Mouse (Mus musculus): ENCODE measurements around the gene Fam208a. TPM values are rescaled to one million over a fixed set of nuclear protein-coding genes. Genes with fewer than 3 reads are reported as not detected.

Fam208a gene
- polyA plus RNA-seq, 1 experiment from 2014 or later = 10.1 TPM

DNA sequence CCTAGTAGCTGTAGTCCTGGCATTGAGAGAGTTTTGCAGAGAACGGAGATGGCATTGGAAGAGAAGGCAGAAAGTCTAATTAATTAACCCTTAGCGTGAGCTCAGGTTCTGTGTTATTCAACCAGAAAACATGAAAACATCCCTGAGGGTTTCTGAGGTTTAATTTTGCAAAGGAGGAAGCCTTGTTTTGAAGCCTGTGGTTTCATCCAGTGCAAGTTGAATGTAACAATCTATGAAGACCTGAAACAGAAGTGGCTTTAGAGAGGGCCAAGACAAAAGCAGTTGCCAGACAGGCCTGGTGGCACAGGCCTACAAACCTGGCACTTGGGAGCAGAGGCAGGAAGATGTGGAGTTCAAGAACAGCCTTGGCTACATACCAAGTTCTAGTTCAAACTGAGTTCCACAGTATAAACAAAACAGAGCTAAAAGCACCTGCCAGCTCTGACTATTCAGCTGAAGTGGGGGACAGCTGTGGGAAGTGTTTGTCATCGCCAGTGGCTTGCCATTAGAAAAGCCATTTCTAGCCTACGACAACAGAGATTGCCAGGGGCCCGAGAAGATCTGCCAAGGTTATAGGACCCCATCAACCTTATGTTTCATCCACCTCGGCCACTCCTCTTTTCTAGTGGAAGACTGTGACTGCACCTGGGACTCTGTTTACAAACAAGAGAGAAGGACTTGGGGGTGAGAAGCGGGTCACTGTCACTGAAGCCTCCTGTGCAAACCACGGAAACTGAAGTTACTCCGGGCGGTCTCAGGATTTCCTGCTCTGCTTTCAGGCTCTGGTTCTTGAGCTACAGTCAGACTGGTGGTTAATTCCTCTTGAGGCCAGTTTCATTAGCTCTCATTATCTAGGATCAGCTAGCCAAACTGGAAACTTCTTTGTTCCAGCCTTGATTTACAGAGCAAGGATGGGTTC is 26.0 kb upstream of the Fam208a start:
- 21% methylated on average over 10 of the region's 10 CpGs for WGBS (ENCODE audit: missing documents)
- H3K4me3 ChIP-seq (ENCODE audit: inconsistent target) = no peak overlapping the region
- H3K27ac ChIP-seq = no peak overlapping the region
- peaks cover 48% of the 10 kb centered on the region for H3K36me3 ChIP-seq (ENCODE audit: inconsistent target)
- no peaks in the 10 kb centered on the region for H3K79me2 ChIP-seq (ENCODE audit: inconsistent target)

DNA sequence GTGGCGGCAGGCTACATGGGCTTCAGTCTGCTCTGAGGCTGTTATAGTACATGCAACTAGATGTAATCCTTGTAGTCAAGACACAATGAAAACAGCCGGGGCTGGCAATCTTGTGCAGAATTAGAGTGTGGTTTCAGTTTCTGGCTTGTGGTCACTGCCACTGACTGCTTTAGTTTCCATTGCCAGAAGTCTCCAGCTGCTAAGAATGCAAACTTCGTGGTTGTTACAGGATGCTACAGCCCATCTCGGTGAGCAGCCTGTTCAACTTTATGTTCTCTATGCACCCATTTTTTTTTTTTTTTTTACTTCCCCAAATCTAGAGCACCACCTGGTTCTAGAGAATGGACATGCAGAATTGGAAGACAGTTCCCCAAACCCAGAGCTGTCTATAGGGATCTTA is 23.2 kb upstream of the Fam208a start:
- peak overlapping the region; percentile 37 for H3K27ac ChIP-seq
- peaks cover 21% of the 10 kb centered on the region for H3K36me3 ChIP-seq (ENCODE audit: inconsistent target)
- WGBS (ENCODE audit: missing documents) = 5% methylated on average over 4 of the region's 4 CpGs

DNA sequence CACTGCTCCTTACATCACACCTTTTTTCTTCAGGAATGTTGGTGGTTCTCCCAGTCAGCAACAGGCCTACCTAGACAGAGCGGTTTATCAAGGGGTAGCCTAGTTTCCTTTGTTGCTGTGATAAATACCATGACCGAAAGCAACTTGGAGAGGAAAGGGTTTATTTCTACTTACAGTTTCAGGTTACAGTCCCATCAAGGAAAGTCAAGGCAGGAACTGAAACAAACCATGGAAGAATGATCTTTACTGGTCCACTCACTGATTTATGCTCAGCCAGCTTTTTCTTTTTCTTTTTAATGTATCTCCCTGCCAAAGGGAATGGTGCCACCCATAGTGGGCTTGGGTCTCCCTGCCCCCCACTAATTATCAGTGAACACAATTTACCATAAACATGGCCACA is 22.7 kb upstream of the Fam208a start:
- 95% methylated on average over 2 of the region's 2 CpGs for WGBS (ENCODE audit: missing documents)
- H3K36me3 ChIP-seq (ENCODE audit: inconsistent target) = peaks cover 16% of the 10 kb centered on the region; the same call in 1 of the 2 replicates
- no peak overlapping the region for H3K4me3 ChIP-seq (ENCODE audit: inconsistent target)
- no peaks in the 10 kb centered on the region for H3K79me2 ChIP-seq (ENCODE audit: inconsistent target)
- no peak overlapping the region for H3K27ac ChIP-seq

More for the DNA sequence above, 23.2 kb upstream of the Fam208a start:
- Histone ChIP-seq H3K4me3 (ENCODE audit: inconsistent target) (no peak overlapping the region), H3K79me2 (ENCODE audit: inconsistent target) (no peaks in the 10 kb centered on the region)

DNA sequence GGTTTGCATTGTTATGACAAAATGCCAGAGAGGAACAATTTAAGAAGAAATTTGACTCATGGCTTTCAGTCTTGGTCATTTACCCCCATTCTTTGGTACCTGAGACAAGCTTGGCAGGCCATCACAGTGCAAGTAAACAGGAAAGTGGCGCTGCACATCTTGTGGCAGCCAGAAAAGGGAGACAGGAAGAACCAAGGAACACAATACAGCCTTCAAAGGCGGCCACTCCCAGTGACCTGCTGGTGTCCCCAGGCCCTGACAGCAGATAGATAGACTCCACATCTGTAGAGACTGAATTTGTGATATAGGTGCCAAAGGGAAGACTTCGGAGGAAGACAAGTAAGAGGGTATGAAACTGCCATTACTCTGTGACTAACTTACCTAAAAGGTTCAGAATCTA is 20.4 kb upstream of the Fam208a start:
- WGBS (ENCODE audit: missing documents) = 88% methylated on average over 3 of the region's 3 CpGs
- Histone ChIP-seq H3K27ac (no peak overlapping the region), H3K79me2 (ENCODE audit: inconsistent target) (no peaks in the 10 kb centered on the region), H3K36me3 (ENCODE audit: inconsistent target) (0 out of 2 replicates have a peak, but pooled peaks cover 5% of the 10 kb centered on the region), H3K4me3 (ENCODE audit: inconsistent target) (no peak overlapping the region)

DNA sequence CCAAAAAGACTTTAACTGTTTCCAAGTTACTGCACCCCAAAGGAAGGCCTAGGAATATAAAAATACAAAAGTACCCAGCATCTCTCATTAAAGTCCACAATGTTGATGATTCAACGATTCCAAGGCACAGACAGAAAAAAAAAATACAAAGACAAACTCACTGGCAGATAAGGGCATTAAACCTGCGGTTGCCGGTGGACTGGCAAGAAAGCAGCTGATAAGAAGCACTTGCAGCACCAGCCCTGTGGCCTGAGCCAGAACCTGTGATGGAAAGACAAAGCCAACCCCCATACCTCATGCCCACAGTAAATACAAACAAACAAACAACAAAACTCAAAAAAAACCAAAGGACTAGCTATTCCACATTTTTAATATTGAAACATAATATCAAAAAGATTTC is 19.0 kb upstream of the Fam208a start:
- WGBS (ENCODE audit: missing documents) = 100% methylated on average over 3 of the region's 3 CpGs
- no peak overlapping the region for H3K27ac ChIP-seq
- H3K4me3 ChIP-seq (ENCODE audit: inconsistent target) = no peak overlapping the region
- no peaks in the 10 kb centered on the region for H3K79me2 ChIP-seq (ENCODE audit: inconsistent target)
- H3K36me3 ChIP-seq (ENCODE audit: inconsistent target) = no peaks in the 10 kb centered on the region

DNA sequence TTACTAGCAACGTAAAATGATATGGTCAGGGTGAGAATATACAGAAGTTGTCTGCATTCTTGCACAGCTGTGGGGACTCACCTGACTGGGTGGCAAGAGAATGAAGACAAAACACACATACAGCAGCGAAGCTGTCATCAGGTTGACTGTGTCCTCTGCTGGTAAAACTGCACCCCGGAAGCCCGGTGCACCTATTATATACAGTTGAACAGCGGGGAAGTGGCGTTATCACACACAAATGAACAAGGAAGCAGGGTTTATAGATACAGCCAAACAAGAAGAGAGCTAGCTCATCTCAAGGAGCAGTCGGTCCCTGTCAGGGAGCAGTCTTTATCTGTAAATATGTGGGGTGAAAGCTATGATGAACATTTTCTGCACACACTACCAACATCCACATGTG is 17.1 kb upstream of the Fam208a start:
- no peaks in the 10 kb centered on the region for H3K79me2 ChIP-seq (ENCODE audit: inconsistent target)
- H3K4me3 ChIP-seq (ENCODE audit: inconsistent target) = no peak overlapping the region
- no peaks in the 10 kb centered on the region for H3K36me3 ChIP-seq (ENCODE audit: inconsistent target)
- WGBS (ENCODE audit: missing documents) = 97% methylated on average over 6 of the region's 7 CpGs
- no peak overlapping the region for H3K27ac ChIP-seq

DNA sequence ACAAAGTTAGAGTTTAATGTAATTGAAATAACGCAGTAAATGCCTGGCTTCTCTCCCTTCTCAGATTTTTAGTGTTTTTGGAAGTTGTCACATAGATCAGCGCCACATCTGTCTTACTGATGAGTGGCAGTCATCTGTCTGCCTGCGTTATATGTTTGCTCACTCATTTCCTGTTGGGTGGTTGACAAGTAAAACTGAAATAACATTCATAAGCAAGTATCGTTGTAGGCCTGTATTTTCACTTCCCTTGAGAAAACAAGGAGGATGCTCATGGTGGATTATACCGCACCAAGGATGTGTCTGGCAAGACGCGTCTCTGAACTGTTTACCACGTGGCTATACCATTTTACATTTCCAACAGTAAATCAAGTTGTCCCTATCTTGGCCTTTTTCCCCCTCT is 15.9 kb upstream of the Fam208a start:
- H3K4me3 ChIP-seq (ENCODE audit: inconsistent target) = no peak overlapping the region
- 19% methylated on average over 8 of the region's 8 CpGs for WGBS (ENCODE audit: missing documents)
- H3K27ac ChIP-seq = peak overlapping the region; percentile 59

DNA sequence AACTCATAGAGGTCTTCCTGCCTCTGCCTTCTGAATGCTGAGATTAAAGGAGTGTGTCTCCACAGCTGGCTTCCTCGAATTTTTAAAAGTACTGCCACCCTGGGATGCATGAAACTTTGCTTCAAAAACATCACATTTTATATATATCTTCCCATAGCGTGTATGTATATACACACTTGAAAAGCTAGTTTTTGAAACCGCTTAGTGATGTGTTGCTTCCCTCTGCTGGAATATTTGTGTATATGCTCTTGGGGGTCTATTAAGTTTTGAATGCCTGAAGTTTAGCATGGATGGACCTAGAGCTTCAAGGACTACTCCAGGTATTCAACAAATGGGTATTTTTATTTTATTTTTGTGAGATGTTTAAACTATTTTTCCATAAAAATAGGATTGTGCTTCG is 14.7 kb upstream of the Fam208a start:
- Histone ChIP-seq H3K27ac (peak overlapping the region; percentile 59; the same call in 1 of the 2 replicates), H3K79me2 (ENCODE audit: inconsistent target) (no peaks in the 10 kb centered on the region)
- WGBS (ENCODE audit: missing documents) = 23% methylated on average over 4 of the region's 4 CpGs

More for the DNA sequence above, 15.9 kb upstream of the Fam208a start:
- no peaks in the 10 kb centered on the region for H3K79me2 ChIP-seq (ENCODE audit: inconsistent target)
- no peaks in the 10 kb centered on the region for H3K36me3 ChIP-seq (ENCODE audit: inconsistent target)

DNA sequence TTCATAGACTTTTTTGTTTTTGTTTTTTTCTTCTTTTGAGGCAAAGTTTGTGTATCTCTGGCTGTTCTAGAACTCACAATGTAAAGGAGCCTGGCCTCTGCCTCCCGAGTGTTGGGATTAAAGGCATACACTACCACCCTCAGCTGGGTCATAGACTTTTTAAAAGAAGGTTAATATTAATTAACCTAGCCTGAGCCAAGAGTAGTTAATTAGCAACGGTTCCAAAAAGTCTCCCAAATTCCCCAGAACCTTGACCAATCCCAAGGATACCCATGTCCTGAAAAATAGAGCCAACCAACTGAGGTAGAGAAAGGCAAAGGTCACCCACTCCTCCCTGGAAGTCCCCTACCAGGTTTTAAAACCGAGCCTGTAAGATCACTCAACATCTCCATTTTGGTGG is 7.8 kb upstream of the Fam208a start:
- no peak overlapping the region for H3K27ac ChIP-seq
- H3K79me2 ChIP-seq (ENCODE audit: inconsistent target) = no peaks in the 10 kb centered on the region
- no peak overlapping the region for H3K4me3 ChIP-seq (ENCODE audit: inconsistent target)
- no peaks in the 10 kb centered on the region for H3K36me3 ChIP-seq (ENCODE audit: inconsistent target)
- WGBS (ENCODE audit: missing documents) = 97% methylated on average over 3 of the region's 3 CpGs

More for the DNA sequence above, 14.7 kb upstream of the Fam208a start:
- H3K36me3 ChIP-seq (ENCODE audit: inconsistent target) = no peaks in the 10 kb centered on the region
- H3K4me3 ChIP-seq (ENCODE audit: inconsistent target) = no peak overlapping the region

DNA sequence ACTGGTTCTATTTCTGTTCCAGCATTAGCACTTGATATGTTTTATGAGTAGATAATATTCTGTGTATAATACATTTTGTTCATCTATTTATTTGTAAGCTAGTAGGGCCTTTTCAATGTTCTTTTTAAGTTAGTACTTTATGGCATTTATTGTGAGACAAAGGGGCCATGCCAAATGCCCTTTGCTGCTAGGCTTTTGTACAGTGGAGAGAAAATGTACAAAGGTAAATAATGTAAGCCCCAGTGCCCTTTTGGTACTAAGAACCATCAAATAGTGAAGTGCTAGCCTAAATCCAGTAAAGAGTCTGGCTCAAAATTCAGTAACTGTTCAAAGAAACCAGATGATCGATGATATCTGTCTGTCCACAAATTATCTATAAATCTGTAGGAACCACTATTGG is 6.3 kb upstream of the Fam208a start:
- no peaks in the 10 kb centered on the region for H3K79me2 ChIP-seq (ENCODE audit: inconsistent target)
- no peak overlapping the region for H3K27ac ChIP-seq
- WGBS (ENCODE audit: missing documents) = 70% methylated on average over 1 of the region's 1 CpGs
- no peak overlapping the region for H3K4me3 ChIP-seq (ENCODE audit: inconsistent target)
- no peaks in the 10 kb centered on the region for H3K36me3 ChIP-seq (ENCODE audit: inconsistent target)

DNA sequence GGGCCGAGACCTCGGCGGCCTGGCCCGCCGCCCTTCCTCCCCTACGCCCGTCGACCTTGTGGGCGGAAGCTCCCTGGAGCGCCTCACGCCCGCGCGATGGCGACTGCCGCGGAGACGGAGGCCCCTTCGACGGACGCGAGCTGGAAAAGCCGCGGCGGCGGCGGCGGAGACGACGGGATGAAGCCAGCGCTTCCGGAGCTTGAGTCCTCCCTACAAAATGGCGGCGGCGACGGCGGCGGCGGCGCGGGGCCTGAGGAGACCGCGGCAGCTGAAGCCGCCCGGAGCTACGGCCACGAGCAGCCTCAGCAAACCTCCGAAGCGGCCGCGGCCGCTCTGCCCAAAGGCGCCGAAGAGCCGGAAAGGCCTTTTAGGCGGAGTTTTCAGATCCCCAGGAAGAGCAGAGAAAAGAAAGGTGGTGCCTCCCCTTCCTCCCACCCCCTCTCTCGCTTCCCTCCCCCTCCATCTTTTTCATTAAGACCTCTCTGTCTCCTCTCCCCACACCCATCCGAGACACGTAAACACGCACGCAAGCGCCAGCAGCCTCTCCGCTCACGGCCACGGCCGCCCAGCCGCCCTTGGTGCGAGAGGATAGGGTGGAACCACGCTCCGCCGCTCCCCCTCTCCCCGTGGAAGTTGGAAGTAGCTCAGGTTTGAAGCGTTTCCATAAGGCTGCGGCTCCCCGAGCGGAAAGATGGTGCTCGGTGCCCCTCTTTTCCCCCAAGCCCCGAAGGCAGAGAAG is 508 bp downstream of the Fam208a start:
- no peaks in the 10 kb centered on the region for H3K36me3 ChIP-seq (ENCODE audit: inconsistent target)
- peaks cover 47% of the 10 kb centered on the region for H3K79me2 ChIP-seq (ENCODE audit: inconsistent target)
- 1% methylated on average over 69 of the region's 78 CpGs for WGBS (ENCODE audit: missing documents)
- H3K4me3 ChIP-seq (ENCODE audit: inconsistent target) = peak overlapping the region; percentile 56
- peak overlapping the region; percentile 54 for H3K27ac ChIP-seq

DNA sequence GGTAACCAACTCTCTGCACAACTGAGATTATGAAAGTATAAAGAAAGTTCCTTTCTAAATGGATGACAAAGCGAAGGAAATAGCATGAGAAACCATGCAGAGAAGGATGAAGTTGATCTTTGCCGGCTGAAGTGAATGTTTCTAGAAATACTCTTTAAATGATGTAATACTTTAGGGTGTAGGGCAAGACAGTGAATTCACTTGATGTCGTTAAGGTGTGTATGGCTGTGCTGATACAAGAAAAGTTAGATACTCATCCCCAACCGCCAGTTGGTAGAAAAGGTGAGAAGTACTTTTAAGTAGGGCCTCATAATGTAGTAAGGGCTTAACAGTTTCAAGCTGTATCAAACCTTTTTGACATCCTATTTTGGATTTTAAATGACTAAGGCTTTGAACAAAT is 1.6 kb downstream of the Fam208a start:
- no peaks in the 10 kb centered on the region for H3K36me3 ChIP-seq (ENCODE audit: inconsistent target)
- peaks cover 57% of the 10 kb centered on the region for H3K79me2 ChIP-seq (ENCODE audit: inconsistent target)
- no peak overlapping the region for H3K27ac ChIP-seq
- H3K4me3 ChIP-seq (ENCODE audit: inconsistent target) = no peak overlapping the region; the same call in 1 of the 2 replicates
- 86% methylated on average over 4 of the region's 4 CpGs for WGBS (ENCODE audit: missing documents)

DNA sequence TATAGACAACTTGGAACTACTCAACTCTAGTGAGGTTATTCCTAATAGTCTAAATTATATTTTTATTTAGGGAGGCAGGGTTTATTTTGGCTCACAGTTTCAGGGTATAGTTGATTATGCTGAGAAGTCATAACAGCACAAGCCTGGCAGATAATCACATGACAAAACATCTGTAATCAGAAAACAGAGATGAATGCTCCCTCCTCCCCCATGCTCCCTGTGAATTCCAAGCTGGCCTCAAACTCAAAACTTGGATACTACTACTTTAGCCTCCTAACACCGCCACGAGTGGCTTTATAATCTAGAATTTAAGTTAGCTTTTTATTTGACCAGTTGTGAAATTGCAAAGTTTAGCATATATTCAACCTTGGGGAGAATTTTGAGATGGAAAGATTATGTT is 3.4 kb downstream of the Fam208a start:
- H3K36me3 ChIP-seq (ENCODE audit: inconsistent target) = no peaks in the 10 kb centered on the region
- H3K27ac ChIP-seq = no peak overlapping the region
- WGBS (ENCODE audit: missing documents) = 81% methylated on average over 2 of the region's 2 CpGs

DNA sequence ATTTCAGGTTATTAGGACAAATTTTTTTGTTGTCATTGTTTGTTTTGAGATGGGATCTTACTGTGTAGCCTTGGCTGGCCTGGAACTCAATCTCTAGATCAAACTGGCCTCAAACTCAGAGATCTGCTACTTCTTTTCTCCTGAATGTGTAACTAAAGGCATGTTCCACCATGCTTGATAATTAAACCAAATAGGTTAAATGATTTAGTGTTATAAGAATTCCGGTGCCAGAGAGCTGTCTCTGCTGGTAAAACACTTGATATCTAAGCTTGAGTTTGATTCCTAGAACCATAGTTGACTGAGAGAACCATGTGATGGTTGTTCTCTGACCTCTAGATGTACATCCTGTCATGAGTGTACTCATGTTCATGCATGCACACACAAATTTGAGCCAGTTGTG is 7.5 kb downstream of the Fam208a start:
- Histone ChIP-seq H3K36me3 (ENCODE audit: inconsistent target) (0 out of 2 replicates have a peak, but pooled peaks cover 6% of the 10 kb centered on the region), H3K79me2 (ENCODE audit: inconsistent target) (peaks cover 60% of the 10 kb centered on the region), H3K4me3 (ENCODE audit: inconsistent target) (no peak overlapping the region), H3K27ac (no peak overlapping the region)
- WGBS (ENCODE audit: missing documents) = 100% methylated on average over 1 of the region's 1 CpGs

More for the DNA sequence above, 3.4 kb downstream of the Fam208a start:
- Histone ChIP-seq H3K4me3 (ENCODE audit: inconsistent target) (no peak overlapping the region), H3K79me2 (ENCODE audit: inconsistent target) (peaks cover 72% of the 10 kb centered on the region)

DNA sequence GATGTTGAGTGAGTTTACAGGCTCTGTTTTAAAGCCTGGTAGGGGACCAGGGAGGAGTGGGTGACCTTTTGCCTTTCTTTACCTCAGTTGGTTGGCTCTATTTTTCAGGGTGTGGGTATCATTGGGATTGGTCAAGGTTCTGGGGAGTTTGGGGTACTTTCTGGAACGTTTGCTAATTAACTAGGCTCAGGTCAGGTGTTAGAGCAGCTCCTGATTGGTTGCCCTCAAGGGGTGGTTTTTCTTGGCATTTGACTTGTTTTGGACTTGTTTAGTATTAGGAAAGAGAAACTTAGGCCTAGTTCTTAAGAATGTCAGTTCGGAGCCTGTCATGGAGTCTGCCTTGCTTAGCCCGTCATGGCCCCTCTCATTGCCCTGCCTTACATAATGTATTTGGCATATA is 8.2 kb downstream of the Fam208a start:
- Histone ChIP-seq H3K79me2 (ENCODE audit: inconsistent target) (peaks cover 53% of the 10 kb centered on the region; the same call in 1 of the 2 replicates), H3K4me3 (ENCODE audit: inconsistent target) (no peak overlapping the region), H3K27ac (no peak overlapping the region), H3K36me3 (ENCODE audit: inconsistent target) (0 out of 2 replicates have a peak, but pooled peaks cover 12% of the 10 kb centered on the region)
- WGBS (ENCODE audit: missing documents) = 91% methylated on average over 3 of the region's 3 CpGs
